Mouse (Mus musculus): ENCODE measurements around the gene Prkce. TPM values are rescaled to one million over a fixed set of nuclear protein-coding genes. Genes with fewer than 3 reads are reported as not detected.

Gene Prkce
- polyA plus RNA-seq, 1 experiment from 2014 or later, result 1.9 TPM

GRCm38 (mm10) chr17:86227389-86227788 is 59.8 kb downstream of the Prkce start:
- Histone ChIP-seq H3K4me1 (no peaks in the 10 kb centered on the region), H3K36me3 (no peaks in the 10 kb centered on the region), H3K27me3 (replicated peaks) (no peaks in the 10 kb centered on the region), H3K4me2 (no peak overlapping the region), H3K4me3 (no peak overlapping the region), H3K9me3 (replicated peaks) (no peaks in the 10 kb centered on the region), H3K27ac (no peak overlapping the region), H3K9ac (no peak overlapping the region)
- 70% methylated on average over 3 of the region's 3 CpGs for WGBS (ENCODE audit: insufficient replicate concordance)
- no peak for ATAC-seq

- ATAC-seq, result no peak
- H3K9me3 ChIP-seq (replicated peaks), result no peaks in the 10 kb centered on the region
- H3K4me1 ChIP-seq, result no peaks in the 10 kb centered on the region
- H3K9ac ChIP-seq, result no peak overlapping the region
- H3K36me3 ChIP-seq, result no peaks in the 10 kb centered on the region
- no peaks in the 10 kb centered on the region for H3K27me3 ChIP-seq (replicated peaks)
- 77% methylated on average over 8 of the region's 8 CpGs for WGBS (ENCODE audit: insufficient replicate concordance)
- no peak overlapping the region for H3K27ac ChIP-seq
- H3K4me2 ChIP-seq, result no peak overlapping the region
- H3K4me3 ChIP-seq, result no peak overlapping the region
Observed at GRCm38 (mm10) chr17:86228850-86229249, 61.3 kb downstream of the Prkce start.

GRCm38 (mm10) chr17:86230141-86230633 is 62.6 kb downstream of the Prkce start:
- H3K9me3 ChIP-seq (replicated peaks), result no peaks in the 10 kb centered on the region
- no peak overlapping the region for H3K4me2 ChIP-seq
- no peaks in the 10 kb centered on the region for H3K4me1 ChIP-seq
- ATAC-seq, result no peak
- 78% methylated on average over 16 of the region's 16 CpGs for WGBS (ENCODE audit: insufficient replicate concordance)
- H3K9ac ChIP-seq, result no peak overlapping the region
- H3K27ac ChIP-seq, result no peak overlapping the region
- H3K27me3 ChIP-seq (replicated peaks), result no peaks in the 10 kb centered on the region
- no peak overlapping the region for H3K4me3 ChIP-seq
- no peaks in the 10 kb centered on the region for H3K36me3 ChIP-seq

- WGBS (ENCODE audit: insufficient replicate concordance), result 73% methylated on average over 12 of the region's 12 CpGs
- no peak overlapping the region for H3K9ac ChIP-seq
- H3K9me3 ChIP-seq (replicated peaks), result no peaks in the 10 kb centered on the region
- no peak overlapping the region for H3K4me3 ChIP-seq
- H3K4me2 ChIP-seq, result no peak overlapping the region
- H3K4me1 ChIP-seq, result no peaks in the 10 kb centered on the region
- H3K36me3 ChIP-seq, result no peaks in the 10 kb centered on the region
- no peak overlapping the region for H3K27ac ChIP-seq
- H3K27me3 ChIP-seq (replicated peaks), result no peaks in the 10 kb centered on the region
- no peak for ATAC-seq
Observed at GRCm38 (mm10) chr17:86231741-86232179, 64.2 kb downstream of the Prkce start.

- Histone ChIP-seq H3K4me3 (no peak overlapping the region), H3K27ac (no peak overlapping the region), H3K4me2 (no peak overlapping the region), H3K9me3 (replicated peaks) (no peaks in the 10 kb centered on the region), H3K4me1 (no peaks in the 10 kb centered on the region), H3K27me3 (replicated peaks) (no peaks in the 10 kb centered on the region), H3K9ac (no peak overlapping the region), H3K36me3 (no peaks in the 10 kb centered on the region)
- WGBS (ENCODE audit: insufficient replicate concordance), result 70% methylated on average over 4 of the region's 4 CpGs
- ATAC-seq, result no peak
Observed at GRCm38 (mm10) chr17:86232248-86232647, 64.7 kb downstream of the Prkce start.

- Histone ChIP-seq H3K4me2 (no peak overlapping the region), H3K9me3 (replicated peaks) (no peaks in the 10 kb centered on the region), H3K27ac (no peak overlapping the region), H3K9ac (no peak overlapping the region), H3K36me3 (no peaks in the 10 kb centered on the region), H3K4me1 (no peaks in the 10 kb centered on the region), H3K27me3 (replicated peaks) (no peaks in the 10 kb centered on the region; the same call in 1 of the 2 replicates), H3K4me3 (no peak overlapping the region)
- WGBS (ENCODE audit: insufficient replicate concordance), result 78% methylated on average over 9 of the region's 9 CpGs
- ATAC-seq, result no peak
Observed at GRCm38 (mm10) chr17:86234587-86235150, 67.1 kb downstream of the Prkce start.

- H3K27ac ChIP-seq, result no peak overlapping the region
- no peaks in the 10 kb centered on the region; the same call in 1 of the 2 replicates for H3K27me3 ChIP-seq (replicated peaks)
- no peaks in the 10 kb centered on the region for H3K4me1 ChIP-seq
- no peak overlapping the region for H3K4me2 ChIP-seq
- H3K9me3 ChIP-seq (replicated peaks), result no peaks in the 10 kb centered on the region
- H3K36me3 ChIP-seq, result no peaks in the 10 kb centered on the region
- ATAC-seq, result no peak
- WGBS (ENCODE audit: insufficient replicate concordance), result 64% methylated on average over 10 of the region's 10 CpGs
- no peak overlapping the region for H3K4me3 ChIP-seq
- H3K9ac ChIP-seq, result no peak overlapping the region
Observed at GRCm38 (mm10) chr17:86236026-86236712, 68.6 kb downstream of the Prkce start.

- no peak overlapping the region for H3K4me2 ChIP-seq
- H3K27me3 ChIP-seq (replicated peaks), result no peaks in the 10 kb centered on the region; the same call in 1 of the 2 replicates
- no peak overlapping the region for H3K9ac ChIP-seq
- 56% methylated on average over 16 of the region's 16 CpGs for WGBS (ENCODE audit: insufficient replicate concordance)
- H3K36me3 ChIP-seq, result no peaks in the 10 kb centered on the region
- no peak overlapping the region for H3K4me3 ChIP-seq
- H3K27ac ChIP-seq, result no peak overlapping the region
- H3K4me1 ChIP-seq, result no peaks in the 10 kb centered on the region
- H3K9me3 ChIP-seq (replicated peaks), result no peaks in the 10 kb centered on the region
- ATAC-seq, result no peak
Observed at GRCm38 (mm10) chr17:86236861-86237763, 69.5 kb downstream of the Prkce start.

GRCm38 (mm10) chr17:86242291-86242690 is 74.7 kb downstream of the Prkce start:
- no peak overlapping the region for H3K4me3 ChIP-seq
- H3K9me3 ChIP-seq (replicated peaks), result no peaks in the 10 kb centered on the region
- H3K27me3 ChIP-seq (replicated peaks), result no peaks in the 10 kb centered on the region; the same call in none of the 2 replicates
- H3K36me3 ChIP-seq, result no peaks in the 10 kb centered on the region
- H3K4me1 ChIP-seq, result no peaks in the 10 kb centered on the region
- H3K9ac ChIP-seq, result no peak overlapping the region
- ATAC-seq, result no peak
- no peak overlapping the region for H3K27ac ChIP-seq
- WGBS (ENCODE audit: insufficient replicate concordance), result 63% methylated on average over 9 of the region's 9 CpGs
- H3K4me2 ChIP-seq, result no peak overlapping the region

- ATAC-seq, result no peak
- Histone ChIP-seq H3K4me2 (no peak overlapping the region), H3K4me3 (no peak overlapping the region), H3K27ac (no peak overlapping the region), H3K4me1 (no peaks in the 10 kb centered on the region), H3K9me3 (replicated peaks) (no peaks in the 10 kb centered on the region), H3K9ac (no peak overlapping the region), H3K36me3 (no peaks in the 10 kb centered on the region), H3K27me3 (replicated peaks) (no peaks in the 10 kb centered on the region; the same call in 1 of the 2 replicates)
- WGBS (ENCODE audit: insufficient replicate concordance), result 44% methylated on average over 16 of the region's 16 CpGs
Observed at GRCm38 (mm10) chr17:86243109-86243527, 75.5 kb downstream of the Prkce start.

- Histone ChIP-seq H3K27me3 (replicated peaks) (no peaks in the 10 kb centered on the region; the same call in 1 of the 2 replicates), H3K27ac (no peak overlapping the region), H3K4me2 (no peak overlapping the region), H3K4me3 (no peak overlapping the region), H3K9ac (no peak overlapping the region), H3K4me1 (no peaks in the 10 kb centered on the region), H3K9me3 (replicated peaks) (no peaks in the 10 kb centered on the region), H3K36me3 (no peaks in the 10 kb centered on the region)
- no peak for ATAC-seq
- WGBS (ENCODE audit: insufficient replicate concordance), result 69% methylated on average over 5 of the region's 5 CpGs
Observed at GRCm38 (mm10) chr17:86244397-86244796, 76.8 kb downstream of the Prkce start.

GRCm38 (mm10) chr17:86248832-86249231 is 81.2 kb downstream of the Prkce start:
- no peak overlapping the region for H3K4me2 ChIP-seq
- ATAC-seq, result no peak
- H3K4me3 ChIP-seq, result no peak overlapping the region
- no peak overlapping the region for H3K9ac ChIP-seq
- no peaks in the 10 kb centered on the region for H3K9me3 ChIP-seq (replicated peaks)
- H3K4me1 ChIP-seq, result no peaks in the 10 kb centered on the region
- no peak overlapping the region for H3K27ac ChIP-seq
- WGBS (ENCODE audit: insufficient replicate concordance), result 67% methylated on average over 8 of the region's 8 CpGs
- H3K27me3 ChIP-seq (replicated peaks), result no peaks in the 10 kb centered on the region; the same call in 1 of the 2 replicates
- H3K36me3 ChIP-seq, result no peaks in the 10 kb centered on the region

Measured in liver, embryonic 12.5 days (tissue).